Mouse (Mus musculus): ENCODE measurements around the gene Stxbp6.

- TF ChIP-seq CTCF (IDR thresholded peaks at IDR 0.05; ENCODE audit: low read depth) (no peak), EP300 (optimal IDR thresholded peaks at IDR 0.05) (no peak)
Measured at GRCm38 (mm10) chr12:44952072-44952471, 122.4 kb downstream of the Stxbp6 start.
